Mouse (Mus musculus): ENCODE data around the gene Gm3336.

- TF ChIP-seq EP300 (IDR thresholded peaks at IDR 0.05) (no peak), CTCF (IDR thresholded peaks at IDR 0.05) (peak; percentile 68)
These were observed 36.1 kb upstream of the Gm3336 start for GRCm38 (mm10) chr8:70682193-70682592.
